8 mouse cellular contexts compared by ENCODE assay signal in the genomic region with DNA sequence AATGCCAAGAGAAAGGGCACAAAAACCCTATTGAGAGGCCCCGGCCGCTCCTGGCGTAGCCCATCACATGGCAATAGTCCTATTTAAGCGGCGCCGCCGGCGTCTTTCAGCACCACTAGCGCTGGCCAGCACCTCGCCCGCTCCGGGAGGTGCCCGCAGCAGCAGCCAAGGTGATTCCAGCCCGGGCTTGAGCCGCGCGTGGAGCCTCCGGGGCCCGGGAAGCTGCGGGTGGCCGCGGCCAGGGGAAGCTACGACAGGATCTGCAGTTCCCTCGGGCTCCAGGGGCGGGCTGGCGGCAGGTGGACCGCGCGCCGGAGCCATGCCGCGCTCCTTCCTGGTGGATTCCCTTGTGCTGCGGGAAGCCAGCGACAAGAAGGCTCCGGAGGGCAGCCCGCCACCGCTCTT. TPM values are rescaled to one million over a fixed set of nuclear protein-coding genes. Genes with fewer than 3 reads are reported as not detected.
DNase-seq lines count a peak whose midpoint lies in the region; ATAC-seq and TF ChIP-seq lines count a peak whose summit lies in the region.

A gene (plus strand): TSS at position 126 of the 405 bp plus-strand sequence.

- peak; percentile 71 for ATAC-seq in intestine, postnatal 0 days
- peak; percentile 37; the same call in 1 of the 2 replicates for ATAC-seq in limb, embryonic 14.5 days (ENCODE audit: low FRiP score, low read depth)
- ATAC-seq in midbrain, embryonic 12.5 days (ENCODE audit: low FRiP score, low read depth): peak; percentile 66
- ATAC-seq in stomach, embryonic 14.5 days (ENCODE audit: insufficient number of reproducible peaks, insufficient read depth, low FRiP score, low read depth): 0 out of 2 replicates have a peak, but pooled peaks have one; percentile 46

- H3K36me3 ChIP-seq in intestine, postnatal 0 days (ENCODE audit: control insufficient read depth, insufficient read depth): no peaks in the 10 kb centered on the region
- H3K36me3 ChIP-seq in limb, embryonic 14.5 days (ENCODE audit: control insufficient read depth, insufficient read depth, low read length): no peaks in the 10 kb centered on the region
- no peaks in the 10 kb centered on the region for H3K36me3 ChIP-seq in midbrain, embryonic 12.5 days
- H3K36me3 ChIP-seq in stomach, embryonic 14.5 days (ENCODE audit: control insufficient read depth, insufficient read depth, low read length): no peaks in the 10 kb centered on the region

- peak; percentile 7 to 52 for DNase-seq in spleen, postnatal 10 days (ENCODE audit: low spot score in 2 of 2)
- no peak for DNase-seq in spleen, adult 12 weeks (ENCODE audit: low spot score)
- peak; percentile 55 to 56 for DNase-seq in cerebellum, postnatal 25 days
- DNase-seq in gastrocnemius, postnatal 36 days: peak; percentile 14 to 23
- DNase-seq in limb, embryonic 14.5 days (ENCODE audit: low spot score): peak; percentile 67

- H3K9me3 ChIP-seq in intestine, postnatal 0 days (ENCODE audit: control insufficient read depth): 0 out of 2 replicates have a peak, but pooled peaks cover 2% of the 10 kb centered on the region
- no peaks in the 10 kb centered on the region for H3K9me3 ChIP-seq in limb, embryonic 14.5 days (ENCODE audit: control insufficient read depth, low read length)
- H3K9me3 ChIP-seq in midbrain, embryonic 12.5 days: peaks cover 2% of the 10 kb centered on the region; the same call in 1 of the 2 replicates
- no peaks in the 10 kb centered on the region for H3K9me3 ChIP-seq in stomach, embryonic 14.5 days (ENCODE audit: control insufficient read depth, low read depth, low read length)

- peak within 1 kb of the TSS; percentile 41 for H3K4me3 ChIP-seq in intestine, postnatal 0 days (ENCODE audit: low read depth, low read length)
- peak within 1 kb of the TSS; percentile 30 for H3K4me3 ChIP-seq in limb, embryonic 14.5 days (replicated peaks; ENCODE audit: low read length)
- H3K4me3 ChIP-seq in midbrain, embryonic 12.5 days: peak within 1 kb of the TSS; percentile 51
- H3K4me3 ChIP-seq in stomach, embryonic 14.5 days (ENCODE audit: low read depth, low read length): peak within 1 kb of the TSS; percentile 25

- peaks cover 76% of the 10 kb centered on the region for H3K27me3 ChIP-seq in intestine, postnatal 0 days (replicated peaks; ENCODE audit: control insufficient read depth, insufficient read depth, low read length)
- H3K27me3 ChIP-seq in limb, embryonic 14.5 days (ENCODE audit: control insufficient read depth, insufficient read depth, low read length): peaks cover 78% of the 10 kb centered on the region
- H3K27me3 ChIP-seq in midbrain, embryonic 12.5 days: peaks cover 95% of the 10 kb centered on the region
- H3K27me3 ChIP-seq in stomach, embryonic 14.5 days (ENCODE audit: control insufficient read depth, insufficient read depth, low read length): peaks cover 77% of the 10 kb centered on the region

- intact Hi-C loops in gastrocnemius, postnatal 36 days (cut with DNase I): no loop called here

- no peak within 1 kb of the TSS for H3K27ac ChIP-seq in intestine, postnatal 0 days (ENCODE audit: low read depth, low read length)
- no peak within 1 kb of the TSS for H3K27ac ChIP-seq in limb, embryonic 14.5 days (replicated peaks; ENCODE audit: low read depth, low read length)
- peak within 1 kb of the TSS; percentile 31; the same call in 1 of the 2 replicates for H3K27ac ChIP-seq in midbrain, embryonic 12.5 days (replicated peaks)
- H3K27ac ChIP-seq in stomach, embryonic 14.5 days (ENCODE audit: low read length): no peak within 1 kb of the TSS

- H3K9ac ChIP-seq in intestine, postnatal 0 days (ENCODE audit: low read depth, low read length): no peak within 1 kb of the TSS
- no peak within 1 kb of the TSS for H3K9ac ChIP-seq in limb, embryonic 14.5 days (ENCODE audit: low read depth, low read length, severe bottlenecking)
- peak within 1 kb of the TSS; percentile 50 for H3K9ac ChIP-seq in midbrain, embryonic 12.5 days (replicated peaks)
- no peak within 1 kb of the TSS for H3K9ac ChIP-seq in stomach, embryonic 14.5 days (replicated peaks; ENCODE audit: low read depth, low read length)

- H3K4me2 ChIP-seq in intestine, postnatal 0 days (replicated peaks; ENCODE audit: low read depth): peak within 1 kb of the TSS; percentile 65
- peak within 1 kb of the TSS; percentile 47 for H3K4me2 ChIP-seq in limb, embryonic 14.5 days (replicated peaks; ENCODE audit: low read depth, low read length, severe bottlenecking)
- H3K4me2 ChIP-seq in midbrain, embryonic 12.5 days (replicated peaks): peak within 1 kb of the TSS; percentile 77
- peak within 1 kb of the TSS; percentile 41 for H3K4me2 ChIP-seq in stomach, embryonic 14.5 days (replicated peaks; ENCODE audit: low read depth, low read length)

- no peak for TF ChIP-seq CTCF in intestine, postnatal 0 days (IDR thresholded peaks at IDR 0.05; ENCODE audit: low read depth)

- H3K4me1 ChIP-seq in intestine, postnatal 0 days (replicated peaks; ENCODE audit: control insufficient read depth, insufficient read depth, low read length): no peaks in the 10 kb centered on the region
- H3K4me1 ChIP-seq in limb, embryonic 14.5 days (ENCODE audit: control insufficient read depth, insufficient read depth, low read length): peaks cover 7% of the 10 kb centered on the region
- H3K4me1 ChIP-seq in midbrain, embryonic 12.5 days: peaks cover 35% of the 10 kb centered on the region
- peaks cover 5% of the 10 kb centered on the region for H3K4me1 ChIP-seq in stomach, embryonic 14.5 days (ENCODE audit: control insufficient read depth, insufficient read depth, low read length)

- WGBS in intestine, postnatal 0 days: 0% methylated on average over 36 of the region's 37 CpGs
- 1% methylated on average over 20 of the region's 37 CpGs for WGBS in limb, embryonic 14.5 days
- under 1% methylated on average over 37 of the region's 37 CpGs for WGBS in midbrain, embryonic 12.5 days
- WGBS in stomach, embryonic 14.5 days: under 1% methylated on average over 33 of the region's 37 CpGs

- TF ChIP-seq POLR2A in limb, embryonic 14.5 days (IDR thresholded peaks at IDR 0.05; ENCODE audit: borderline replicate concordance, extremely low read depth, insufficient read depth, insufficient read length): no peak

RNA-seq across cellular contexts. Expression of the gene that starts here (rescaled TPM):
- total RNA-seq in gastrocnemius, postnatal 36 days (2021): not detected
- not detected in 2 replicates for polyA plus RNA-seq in intestine, postnatal 0 days (2015; fragmentation: Nextera tagmentation; extraction: Ambion mirVana)
- polyA plus RNA-seq in limb, embryonic 14.5 days (2012; rRNA removed): not detected in 2 replicates
- polyA plus RNA-seq in limb, embryonic 14.5 days (2014; fragmentation: Nextera tagmentation; extraction: Ambion mirVana): not detected in 2 replicates
- 26.9 and 27.6 TPM in 2 replicates for polyA plus RNA-seq in midbrain, embryonic 12.5 days (2016; fragmentation: Nextera tagmentation; extraction: Ambion mirVana)
- polyA plus RNA-seq in stomach, embryonic 14.5 days (2014; fragmentation: Nextera tagmentation; extraction: Ambion mirVana): not detected in 2 replicates

Comparison
In these comparisons a context has a peak if more than half of its experiments do, and no peak if none do; other contexts are left out.
1. RNA of the gene that starts here (polyA plus RNA-seq): 26.9 to 27.6 TPM in midbrain, embryonic 12.5 days; not detected in limb, embryonic 14.5 days, not detected in intestine, postnatal 0 days and not detected in stomach, embryonic 14.5 days; every median in the first group is over 10 times any median in the second.
2. Peak in DNase-seq in gastrocnemius, postnatal 36 days; RNA of the gene not detected or under 1 TPM.
3. Peak in ATAC-seq, H3K4me3 ChIP-seq and H3K4me2 ChIP-seq in intestine, postnatal 0 days; RNA of the gene not detected or under 1 TPM.
4. Peak in DNase-seq, ATAC-seq, H3K4me3 ChIP-seq and H3K4me2 ChIP-seq in limb, embryonic 14.5 days; RNA of the gene not detected or under 1 TPM.
5. Peak in ATAC-seq, H3K4me3 ChIP-seq and H3K4me2 ChIP-seq in stomach, embryonic 14.5 days; RNA of the gene not detected or under 1 TPM.
6. Peak in every context shown above with its lines, with median percentiles within 50 percentile points of each other: ATAC-seq, H3K4me2 ChIP-seq and H3K4me3 ChIP-seq.